Mouse (Mus musculus): Measurements from ENCODE around the gene Lysmd2. TPM values are rescaled to one million over a fixed set of nuclear protein-coding genes. Genes with fewer than 3 reads are reported as not detected.

Gene Lysmd2
- polyA plus RNA-seq, 1 experiment from 2014 or later, result 35.1 TPM

DNA sequence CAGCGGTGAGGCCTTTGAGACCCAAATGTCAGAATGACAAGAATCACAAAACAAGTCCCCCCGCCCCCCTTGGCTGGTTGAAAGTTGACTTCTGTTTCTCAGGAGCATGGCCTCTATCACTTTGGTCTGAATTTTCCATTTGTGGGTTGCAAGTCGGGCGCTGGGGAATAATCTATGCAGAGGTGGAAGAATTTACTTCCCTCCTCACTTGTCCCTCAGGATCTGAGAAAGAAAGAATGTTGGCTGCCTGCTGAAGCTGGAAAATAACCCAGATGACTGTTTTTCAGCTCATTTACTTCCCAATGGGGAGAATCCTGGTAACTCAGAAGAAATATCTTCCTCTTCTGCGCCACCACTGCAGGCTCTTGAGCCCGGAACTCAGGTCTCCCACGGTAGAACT is 52.8 kb downstream of the Lysmd2 start:
- Histone ChIP-seq H3K9me3 (replicated peaks) (no peaks in the 10 kb centered on the region), H3K4me3 (replicated peaks) (no peak overlapping the region), H3K4me2 (no peak overlapping the region), H3K27me3 (no peaks in the 10 kb centered on the region), H3K27ac (no peak overlapping the region), H3K4me1 (no peaks in the 10 kb centered on the region), H3K9ac (no peak overlapping the region), H3K36me3 (no peaks in the 10 kb centered on the region)
- ATAC-seq (replicated peaks; ENCODE audit: low FRiP score), result no peak
- WGBS, result 86% methylated on average over 7 of the region's 7 CpGs

DNA sequence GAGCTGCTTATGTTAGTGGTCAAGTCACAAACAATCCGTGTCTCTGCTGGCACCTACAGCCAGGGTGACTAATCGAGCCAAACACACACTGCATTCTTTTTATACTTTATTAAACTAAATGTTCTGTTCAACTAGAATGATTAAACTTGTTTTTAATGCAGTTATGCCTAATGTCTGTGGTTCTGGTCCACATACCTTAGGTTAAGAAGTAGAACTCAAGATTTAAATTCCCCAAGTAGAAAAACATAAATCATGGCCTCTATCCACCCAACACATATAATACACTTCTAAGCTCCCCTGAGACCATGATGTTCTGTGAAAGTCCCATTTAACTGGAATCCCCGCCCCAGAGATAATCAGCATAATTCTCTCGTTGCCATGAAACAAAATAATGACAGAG is 54.1 kb downstream of the Lysmd2 start:
- H3K4me3 ChIP-seq (replicated peaks), result no peak overlapping the region
- no peaks in the 10 kb centered on the region for H3K9me3 ChIP-seq (replicated peaks)
- peaks cover 7% of the 10 kb centered on the region for H3K4me1 ChIP-seq
- H3K36me3 ChIP-seq, result no peaks in the 10 kb centered on the region
- ATAC-seq (replicated peaks; ENCODE audit: low FRiP score), result no peak
- H3K9ac ChIP-seq, result no peak overlapping the region
- no peak overlapping the region for H3K27ac ChIP-seq
- 0 out of 2 replicates have a peak, but pooled peaks cover 3% of the 10 kb centered on the region for H3K27me3 ChIP-seq
- WGBS, result 77% methylated on average over 4 of the region's 4 CpGs
- no peak overlapping the region for H3K4me2 ChIP-seq

DNA sequence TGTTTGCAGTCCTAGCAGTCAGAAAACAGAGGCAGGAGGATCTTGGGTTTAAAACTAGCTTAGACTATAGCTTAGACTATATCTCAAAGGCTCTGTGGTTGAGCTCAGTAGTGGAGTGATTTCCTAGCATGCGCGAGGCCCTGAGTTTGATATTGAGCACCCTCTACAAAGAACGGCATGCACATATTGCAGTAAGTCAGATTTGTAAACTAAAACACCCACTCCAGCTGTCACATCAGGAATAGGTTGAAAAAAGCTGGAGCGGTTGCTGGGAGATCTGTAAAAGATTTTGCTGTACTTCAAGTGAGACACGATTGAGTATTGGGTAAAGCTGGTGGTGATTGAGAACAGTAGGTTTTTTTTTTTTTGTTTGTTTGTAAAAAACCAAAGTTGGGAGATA is 55.1 kb downstream of the Lysmd2 start:
- no peak overlapping the region for H3K4me2 ChIP-seq
- H3K4me3 ChIP-seq (replicated peaks), result no peak overlapping the region
- ATAC-seq (replicated peaks; ENCODE audit: low FRiP score), result no peak
- peaks cover 7% of the 10 kb centered on the region for H3K4me1 ChIP-seq
- no peak overlapping the region for H3K27ac ChIP-seq
- 0 out of 2 replicates have a peak, but pooled peaks cover 3% of the 10 kb centered on the region for H3K27me3 ChIP-seq
- no peaks in the 10 kb centered on the region for H3K36me3 ChIP-seq
- no peaks in the 10 kb centered on the region for H3K9me3 ChIP-seq (replicated peaks)
- 89% methylated on average over 5 of the region's 5 CpGs for WGBS
- H3K9ac ChIP-seq, result no peak overlapping the region

DNA sequence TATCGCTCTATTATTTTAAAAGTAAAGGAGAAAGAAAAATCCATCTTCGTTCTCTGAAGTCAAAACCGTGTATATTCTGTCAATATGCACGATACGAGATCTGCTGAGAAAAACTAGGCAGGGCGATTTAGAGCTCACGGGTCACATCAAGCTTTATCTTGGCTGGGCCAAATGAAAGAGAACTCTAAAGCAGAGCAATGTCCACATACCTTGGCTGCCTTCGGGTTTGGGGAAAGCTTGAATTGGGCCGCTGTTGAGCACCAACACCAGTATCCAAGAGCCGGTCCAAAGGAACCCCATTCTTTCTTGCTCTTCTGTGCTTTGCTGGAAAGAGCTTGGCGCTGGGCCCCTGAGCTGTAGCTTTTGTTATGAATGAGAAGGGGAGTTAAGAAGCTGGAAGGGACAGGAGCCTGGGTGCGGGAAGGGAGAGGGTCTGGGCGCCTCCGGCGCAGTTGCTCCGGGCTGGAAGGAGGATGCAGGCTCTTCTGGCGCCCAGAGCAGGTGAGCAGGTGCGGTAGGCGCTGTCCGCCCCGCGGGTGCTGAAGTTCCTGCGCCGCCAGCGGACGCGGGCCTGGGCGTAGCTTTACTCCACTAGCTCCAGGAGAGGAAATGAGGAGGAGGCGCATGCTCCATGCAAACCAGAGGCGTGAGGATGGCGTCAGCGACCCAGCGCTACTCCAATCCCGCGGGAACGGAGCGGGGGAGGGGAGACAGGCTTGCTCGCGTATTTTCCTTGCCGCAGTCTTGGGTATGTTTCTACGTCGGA is 58.1 kb downstream of the Lysmd2 start, which contains the start of gene Scg3:
Scg3 (minus strand) TSS at position 631 of the 766 bp plus-strand sequence.
- Histone ChIP-seq H3K4me1 (peaks cover 7% of the 10 kb centered on the region), H3K4me3 (replicated peaks) (peak within 1 kb of the TSS; percentile 38), H3K9me3 (replicated peaks) (no peaks in the 10 kb centered on the region), H3K36me3 (no peaks in the 10 kb centered on the region), H3K27ac (no peak within 1 kb of the TSS), H3K27me3 (0 out of 2 replicates have a peak, but pooled peaks cover 3% of the 10 kb centered on the region), H3K4me2 (peak within 1 kb of the TSS; percentile 67), H3K9ac (no peak within 1 kb of the TSS)
- WGBS, result 9% methylated on average over 42 of the region's 42 CpGs
- ATAC-seq (replicated peaks; ENCODE audit: low FRiP score), result peak; percentile 97

DNA sequence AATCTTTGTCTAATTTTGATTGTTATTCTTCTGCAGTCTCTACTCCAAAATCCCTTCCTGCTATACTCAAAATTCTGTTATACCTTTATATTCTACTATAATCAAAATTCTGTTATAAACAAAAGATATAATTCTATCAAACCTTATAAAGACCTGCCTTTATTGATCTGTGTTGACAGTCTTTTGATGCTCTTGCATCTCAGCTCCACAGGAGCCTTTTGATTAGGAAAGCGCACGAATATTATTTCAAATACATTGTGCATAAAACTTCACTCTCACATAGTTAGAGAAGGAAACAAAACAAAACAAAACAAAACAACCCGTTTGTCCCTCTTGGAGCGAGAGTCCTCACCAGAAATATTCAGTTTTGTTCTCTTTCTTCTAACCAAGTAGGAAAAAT is 58.8 kb downstream of the Lysmd2 start:
- no peaks in the 10 kb centered on the region for H3K36me3 ChIP-seq
- no peak overlapping the region for H3K27ac ChIP-seq
- no peak for ATAC-seq (replicated peaks; ENCODE audit: low FRiP score)
- H3K9ac ChIP-seq, result no peak overlapping the region
- H3K27me3 ChIP-seq, result 0 out of 2 replicates have a peak, but pooled peaks cover 3% of the 10 kb centered on the region
- H3K9me3 ChIP-seq (replicated peaks), result no peaks in the 10 kb centered on the region; the same call in 1 of the 2 replicates
- H3K4me1 ChIP-seq, result peaks cover 7% of the 10 kb centered on the region
- peak overlapping the region; percentile 38 for H3K4me3 ChIP-seq (replicated peaks)
- WGBS, result 74% methylated on average over 4 of the region's 4 CpGs
- H3K4me2 ChIP-seq, result peak overlapping the region; percentile 67

DNA sequence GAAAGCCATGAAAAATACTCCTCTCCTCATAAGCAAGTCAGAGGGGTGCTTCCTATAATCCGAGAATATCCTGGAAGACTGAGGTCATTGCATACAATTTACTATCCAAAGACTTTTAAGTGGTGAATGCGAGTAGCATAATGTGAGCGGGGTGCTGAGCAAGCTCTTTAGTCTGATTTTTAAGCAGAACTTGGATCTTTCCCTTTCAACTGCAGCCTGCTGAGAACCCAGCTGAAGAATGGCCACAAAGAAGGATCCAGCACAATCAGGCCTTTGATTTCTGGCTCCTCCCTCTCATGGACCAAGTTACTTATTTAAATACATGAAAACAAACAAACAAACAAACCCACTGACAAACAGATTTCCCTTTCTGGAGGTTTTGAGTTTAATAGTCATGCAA is 59.2 kb downstream of the Lysmd2 start:
- no peak for ATAC-seq (replicated peaks; ENCODE audit: low FRiP score)
- 83% methylated on average over 3 of the region's 3 CpGs for WGBS

More for the DNA sequence above, 59.2 kb downstream of the Lysmd2 start:
- Histone ChIP-seq H3K27ac (no peak overlapping the region), H3K4me1 (peaks cover 7% of the 10 kb centered on the region), H3K36me3 (no peaks in the 10 kb centered on the region), H3K9me3 (replicated peaks) (no peaks in the 10 kb centered on the region; the same call in 1 of the 2 replicates), H3K4me2 (no peak overlapping the region), H3K9ac (no peak overlapping the region), H3K27me3 (0 out of 2 replicates have a peak, but pooled peaks cover 3% of the 10 kb centered on the region), H3K4me3 (replicated peaks) (no peak overlapping the region)

Other genes with a start within 250 kb of the Lysmd2 start
- 59.6 and 66.9 TPM in 2 replicates for gene Mapk6, start 215.7 kb upstream of the Lysmd2 start, polyA plus RNA-seq (2015; fragmentation: Nextera tagmentation; extraction: Ambion mirVana)
- gene Leo1, start 184.2 kb upstream of the Lysmd2 start, polyA plus RNA-seq (2015; fragmentation: Nextera tagmentation; extraction: Ambion mirVana), result 42.9 and 43.4 TPM in 2 replicates
- 143 and 144 TPM in 2 replicates for gene Tmod3, start 66.1 kb upstream of the Lysmd2 start, polyA plus RNA-seq (2015; fragmentation: Nextera tagmentation; extraction: Ambion mirVana)
- 22.1 and 26.5 TPM in 2 replicates for gene Tmod2, start 14.4 kb upstream of the Lysmd2 start, polyA plus RNA-seq (2015; fragmentation: Nextera tagmentation; extraction: Ambion mirVana)
- 0.69 and 3.2 TPM in 2 replicates for gene Scg3, start 58.3 kb downstream of the Lysmd2 start, polyA plus RNA-seq (2015; fragmentation: Nextera tagmentation; extraction: Ambion mirVana)
- 1.9 and 2.0 TPM in 2 replicates for gene Bmp5, start 149.6 kb downstream of the Lysmd2 start, polyA plus RNA-seq (2015; fragmentation: Nextera tagmentation; extraction: Ambion mirVana)